Mouse (Mus musculus): Measurements from ENCODE around the gene Psors1c2. TPM values are rescaled to one million over a fixed set of nuclear protein-coding genes. Genes with fewer than 3 reads are reported as not detected.

Psors1c2 gene
- 0.73 and 1.1 TPM in 2 replicates for polyA plus RNA-seq (2015; fragmentation: Nextera tagmentation; extraction: Ambion mirVana)

DNA sequence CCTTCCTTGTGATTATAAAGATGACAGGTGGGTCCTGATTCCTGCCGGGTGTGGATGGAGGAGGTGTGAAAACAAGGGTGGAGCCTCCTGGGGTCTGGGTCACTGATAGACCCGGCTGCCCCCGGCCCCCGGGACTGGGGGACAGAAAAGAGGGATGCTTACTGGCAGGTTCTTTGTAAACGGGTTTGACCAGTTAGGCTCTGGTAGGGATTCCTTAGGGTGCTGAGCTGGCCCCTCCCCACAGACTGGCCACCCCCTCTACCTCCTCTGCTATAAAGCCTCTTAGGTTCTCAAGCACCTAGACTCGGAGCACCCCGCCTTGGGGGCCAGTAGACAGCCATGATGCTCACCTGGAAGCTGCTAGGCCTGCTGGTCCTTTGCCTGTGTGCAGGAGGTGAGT is at the start of gene Psors1c2:
Gene Psors1c2 (plus strand): TSS at position 301 of the 400 bp plus-strand sequence.
- 55% methylated on average over 7 of the region's 7 CpGs for WGBS
- no peak within 1 kb of the TSS for H3K27ac ChIP-seq
- peaks cover 5% of the 10 kb centered on the region; the same call in 1 of the 2 replicates for H3K4me1 ChIP-seq (replicated peaks)
- H3K27me3 ChIP-seq = no peaks in the 10 kb centered on the region
- H3K36me3 ChIP-seq = 0 out of 2 replicates have a peak, but pooled peaks cover 3% of the 10 kb centered on the region
- ATAC-seq = no peak
- H3K4me2 ChIP-seq (replicated peaks) = no peak within 1 kb of the TSS
- no peak within 1 kb of the TSS for H3K9ac ChIP-seq (replicated peaks)
- H3K4me3 ChIP-seq (replicated peaks) = no peak within 1 kb of the TSS
- H3K9me3 ChIP-seq = no peaks in the 10 kb centered on the region

DNA sequence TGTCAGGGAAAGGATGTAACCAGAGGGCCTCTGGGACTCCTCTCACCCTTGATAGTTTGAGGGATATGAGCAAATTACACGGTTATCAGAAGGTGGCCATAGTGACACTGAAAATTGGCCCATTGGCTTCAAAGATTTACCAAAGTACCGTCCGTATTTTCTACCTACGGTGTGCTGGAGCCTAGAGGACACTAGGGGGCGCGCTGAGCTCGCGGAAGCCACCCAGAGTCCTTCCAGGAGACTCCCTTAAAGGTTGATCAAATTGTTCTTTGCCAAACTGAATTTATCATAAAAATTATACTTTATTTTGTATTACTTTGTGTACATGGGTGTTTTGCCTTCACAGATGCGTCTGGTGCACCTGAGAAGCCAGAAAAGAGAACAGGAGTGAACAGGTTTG is 48.9 kb upstream of the Psors1c2 start:
- ATAC-seq = no peak
- H3K4me1 ChIP-seq (replicated peaks) = no peaks in the 10 kb centered on the region
- H3K4me3 ChIP-seq (replicated peaks) = no peak overlapping the region
- H3K9ac ChIP-seq (replicated peaks) = no peak overlapping the region
- H3K9me3 ChIP-seq = no peaks in the 10 kb centered on the region
- H3K27ac ChIP-seq = no peak overlapping the region
- H3K4me2 ChIP-seq (replicated peaks) = no peak overlapping the region
- H3K27me3 ChIP-seq = 0 out of 2 replicates have a peak, but pooled peaks cover 2% of the 10 kb centered on the region
- no peaks in the 10 kb centered on the region for H3K36me3 ChIP-seq
- WGBS = 0% methylated on average over 9 of the region's 9 CpGs

DNA sequence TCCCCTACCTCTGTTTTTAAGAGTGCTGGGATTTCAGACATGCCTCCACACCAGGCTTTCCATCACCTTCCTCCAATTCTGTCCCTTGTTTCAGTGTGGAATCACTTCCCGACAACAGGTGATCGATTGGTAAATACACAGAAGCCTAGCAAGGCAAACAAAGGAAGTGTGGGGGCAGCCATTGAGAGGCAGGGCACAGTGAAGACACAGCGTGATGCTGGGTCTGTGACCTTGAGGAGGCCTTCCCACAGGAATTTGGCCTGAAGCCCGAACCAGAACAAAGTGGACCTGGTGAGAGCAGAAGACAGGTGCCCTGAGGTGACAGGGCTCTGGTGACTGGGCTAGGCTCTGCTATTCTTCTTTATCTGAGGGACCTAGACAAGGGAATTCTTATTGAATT is 47.3 kb upstream of the Psors1c2 start:
- H3K4me3 ChIP-seq (replicated peaks) = no peak overlapping the region
- H3K27me3 ChIP-seq = 0 out of 2 replicates have a peak, but pooled peaks cover 2% of the 10 kb centered on the region
- H3K9ac ChIP-seq (replicated peaks) = no peak overlapping the region
- no peak overlapping the region for H3K4me2 ChIP-seq (replicated peaks)
- no peaks in the 10 kb centered on the region for H3K36me3 ChIP-seq
- peaks cover 5% of the 10 kb centered on the region; the same call in 1 of the 2 replicates for H3K4me1 ChIP-seq (replicated peaks)
- 39% methylated on average over 4 of the region's 4 CpGs for WGBS
- H3K9me3 ChIP-seq = no peaks in the 10 kb centered on the region
- ATAC-seq = no peak
- H3K27ac ChIP-seq = no peak overlapping the region

DNA sequence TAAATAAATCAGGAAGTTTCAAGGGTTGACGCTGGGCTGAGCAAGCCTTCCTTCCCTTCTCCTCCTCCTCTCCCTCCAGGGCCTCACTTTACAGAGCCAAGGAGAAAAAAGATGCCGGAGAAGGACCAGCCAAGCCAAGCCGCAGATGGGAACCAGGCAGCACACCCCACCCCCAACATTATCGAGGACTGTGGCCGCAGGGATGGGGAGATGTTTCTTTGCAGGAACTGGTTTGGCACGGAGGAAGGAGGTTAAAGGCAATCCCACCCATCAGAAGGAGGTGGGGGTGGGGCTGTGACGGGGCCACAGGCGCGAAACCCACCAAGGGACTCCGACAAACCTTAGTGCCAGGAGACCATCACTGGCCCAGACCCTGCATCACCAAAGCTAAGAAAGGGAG is 46.3 kb upstream of the Psors1c2 start:
- WGBS = 78% methylated on average over 10 of the region's 10 CpGs
- no peak for ATAC-seq
- H3K9ac ChIP-seq (replicated peaks) = no peak overlapping the region

DNA sequence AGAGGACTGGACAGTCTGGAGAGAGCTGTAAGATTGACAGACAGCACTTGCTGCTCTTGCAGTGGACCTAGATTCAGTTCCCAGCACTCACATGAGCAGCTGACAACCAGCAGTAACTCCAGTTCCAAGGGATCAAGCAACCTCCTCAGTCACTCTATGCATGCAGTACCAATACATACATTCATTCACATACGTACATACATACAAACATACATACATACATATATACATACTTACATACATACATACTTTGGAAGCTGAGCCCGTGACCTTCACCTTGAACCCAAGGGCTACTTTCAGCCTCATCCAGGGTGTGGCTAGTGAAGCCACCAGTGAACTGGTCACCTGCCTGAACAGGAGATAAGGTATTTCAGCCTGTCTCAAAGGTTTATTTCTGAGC is 45.0 kb upstream of the Psors1c2 start:
- Histone ChIP-seq H3K4me3 (replicated peaks) (no peak overlapping the region), H3K4me2 (replicated peaks) (no peak overlapping the region), H3K9me3 (no peaks in the 10 kb centered on the region), H3K4me1 (replicated peaks) (peaks cover 5% of the 10 kb centered on the region; the same call in 1 of the 2 replicates), H3K9ac (replicated peaks) (no peak overlapping the region), H3K27me3 (0 out of 2 replicates have a peak, but pooled peaks cover 2% of the 10 kb centered on the region), H3K36me3 (no peaks in the 10 kb centered on the region), H3K27ac (no peak overlapping the region)
- WGBS = 93% methylated on average over 2 of the region's 2 CpGs
- no peak for ATAC-seq

More for the DNA sequence above, 46.3 kb upstream of the Psors1c2 start:
- 0 out of 2 replicates have a peak, but pooled peaks cover 2% of the 10 kb centered on the region for H3K27me3 ChIP-seq
- peaks cover 5% of the 10 kb centered on the region; the same call in 1 of the 2 replicates for H3K4me1 ChIP-seq (replicated peaks)
- H3K4me2 ChIP-seq (replicated peaks) = no peak overlapping the region
- H3K9me3 ChIP-seq = no peaks in the 10 kb centered on the region
- H3K36me3 ChIP-seq = no peaks in the 10 kb centered on the region
- H3K4me3 ChIP-seq (replicated peaks) = no peak overlapping the region
- no peak overlapping the region for H3K27ac ChIP-seq

DNA sequence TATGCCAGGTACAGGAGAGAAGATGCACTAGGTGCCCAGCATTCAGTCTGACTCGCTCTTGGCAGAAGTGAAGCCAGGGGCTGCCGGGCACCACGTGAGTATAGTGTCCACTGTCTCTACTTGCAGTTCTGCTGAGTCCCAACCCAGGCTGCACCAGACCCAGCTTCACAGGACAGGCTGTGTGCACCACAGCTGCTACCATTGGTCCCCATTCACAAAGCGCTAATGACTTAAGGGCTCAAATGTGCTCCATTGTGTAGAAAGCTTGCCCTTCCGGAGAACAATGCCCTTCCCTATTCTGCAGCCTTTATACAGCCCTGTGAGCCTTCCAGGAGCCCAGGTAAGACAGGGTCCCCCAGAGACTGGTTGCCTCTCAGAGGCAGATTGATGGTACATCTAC is 42.7 kb upstream of the Psors1c2 start:
- WGBS = 55% methylated on average over 5 of the region's 5 CpGs
- Histone ChIP-seq H3K9ac (replicated peaks) (no peak overlapping the region), H3K36me3 (no peaks in the 10 kb centered on the region), H3K4me3 (replicated peaks) (no peak overlapping the region), H3K27me3 (no peaks in the 10 kb centered on the region), H3K4me1 (replicated peaks) (peaks cover 5% of the 10 kb centered on the region; the same call in 1 of the 2 replicates), H3K27ac (no peak overlapping the region), H3K4me2 (replicated peaks) (no peak overlapping the region), H3K9me3 (no peaks in the 10 kb centered on the region)
- ATAC-seq = no peak

DNA sequence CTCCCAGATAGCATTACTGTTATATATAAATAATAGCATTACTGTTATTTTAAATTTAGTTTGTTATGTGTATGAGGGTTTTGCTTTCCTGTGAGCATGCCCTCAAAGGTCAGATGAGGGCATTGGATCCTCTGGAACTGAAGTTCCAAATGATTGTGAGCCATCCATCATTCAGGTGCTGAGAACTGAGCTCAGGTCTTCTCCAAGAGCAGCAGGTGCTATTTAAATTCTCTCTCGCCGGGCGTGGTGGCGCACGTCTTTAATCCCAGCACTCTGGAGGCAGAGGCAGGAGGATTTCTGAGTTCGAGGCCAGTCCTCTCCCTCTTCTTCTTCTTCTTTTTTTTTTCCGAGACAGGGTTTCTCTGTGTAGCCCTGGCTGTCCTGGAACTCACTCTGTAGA is 35.9 kb upstream of the Psors1c2 start:
- H3K27ac ChIP-seq = no peak overlapping the region
- no peaks in the 10 kb centered on the region; the same call in 1 of the 2 replicates for H3K4me1 ChIP-seq (replicated peaks)
- H3K9me3 ChIP-seq = no peaks in the 10 kb centered on the region
- no peak overlapping the region for H3K4me3 ChIP-seq (replicated peaks)
- H3K36me3 ChIP-seq = no peaks in the 10 kb centered on the region
- WGBS = 94% methylated on average over 7 of the region's 7 CpGs
- H3K9ac ChIP-seq (replicated peaks) = no peak overlapping the region
- no peak overlapping the region for H3K4me2 ChIP-seq (replicated peaks)
- no peak for ATAC-seq
- H3K27me3 ChIP-seq = no peaks in the 10 kb centered on the region

DNA sequence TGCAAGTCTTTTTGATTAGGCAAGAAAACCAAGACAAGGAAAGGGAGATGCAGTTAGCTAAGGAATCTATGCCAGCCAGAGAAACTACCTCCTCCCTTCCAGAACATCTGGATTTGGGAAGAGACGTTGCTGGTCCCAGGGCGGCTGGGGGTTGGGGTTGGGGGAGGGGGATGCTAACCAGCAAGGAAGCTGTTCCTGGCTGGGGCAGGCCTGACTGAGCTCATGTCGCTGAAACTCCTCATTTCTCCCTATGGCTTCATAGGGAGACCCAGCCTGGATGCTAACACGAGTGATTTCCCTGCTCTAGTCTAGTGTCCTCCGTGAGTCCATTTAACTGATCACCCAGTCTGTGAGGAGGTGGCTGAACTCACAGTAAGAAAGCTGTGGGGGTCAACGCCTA is 30.8 kb upstream of the Psors1c2 start:
- WGBS = 3% methylated on average over 6 of the region's 6 CpGs
- H3K9me3 ChIP-seq = no peaks in the 10 kb centered on the region

DNA sequence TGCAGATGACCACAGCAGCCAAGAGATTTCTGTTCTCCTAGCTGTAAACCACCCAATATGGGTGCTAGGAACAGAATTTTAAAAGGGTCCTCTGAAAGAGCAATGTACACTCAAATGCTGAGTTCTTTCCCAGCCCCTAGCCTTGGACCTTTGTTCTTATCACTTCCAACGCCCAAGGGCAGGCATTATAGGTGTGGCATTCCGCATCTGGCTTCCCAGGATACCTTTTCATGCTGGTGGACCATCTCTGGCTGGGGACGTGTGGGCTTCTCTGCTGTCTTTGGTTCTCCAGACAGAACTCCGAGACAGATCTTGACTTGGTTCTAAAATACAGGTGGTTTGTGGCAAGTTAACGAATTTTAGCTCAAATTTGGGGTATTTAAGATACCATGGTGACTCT is 30.2 kb upstream of the Psors1c2 start:
- 44% methylated on average over 5 of the region's 5 CpGs for WGBS
- no peak for ATAC-seq
- H3K36me3 ChIP-seq = no peaks in the 10 kb centered on the region
- H3K27ac ChIP-seq = no peak overlapping the region
- peaks cover 47% of the 10 kb centered on the region for H3K27me3 ChIP-seq
- H3K4me3 ChIP-seq (replicated peaks) = no peak overlapping the region
- H3K9ac ChIP-seq (replicated peaks) = no peak overlapping the region
- H3K4me1 ChIP-seq (replicated peaks) = peaks cover 11% of the 10 kb centered on the region; the same call in 1 of the 2 replicates
- H3K9me3 ChIP-seq = no peaks in the 10 kb centered on the region
- H3K4me2 ChIP-seq (replicated peaks) = no peak overlapping the region

More for the DNA sequence above, 30.8 kb upstream of the Psors1c2 start:
- Histone ChIP-seq H3K4me2 (replicated peaks) (no peak overlapping the region), H3K27ac (no peak overlapping the region), H3K4me1 (replicated peaks) (peaks cover 9% of the 10 kb centered on the region; the same call in 1 of the 2 replicates), H3K36me3 (no peaks in the 10 kb centered on the region), H3K9ac (replicated peaks) (no peak overlapping the region), H3K4me3 (replicated peaks) (no peak overlapping the region), H3K27me3 (peaks cover 41% of the 10 kb centered on the region)
- ATAC-seq = no peak

DNA sequence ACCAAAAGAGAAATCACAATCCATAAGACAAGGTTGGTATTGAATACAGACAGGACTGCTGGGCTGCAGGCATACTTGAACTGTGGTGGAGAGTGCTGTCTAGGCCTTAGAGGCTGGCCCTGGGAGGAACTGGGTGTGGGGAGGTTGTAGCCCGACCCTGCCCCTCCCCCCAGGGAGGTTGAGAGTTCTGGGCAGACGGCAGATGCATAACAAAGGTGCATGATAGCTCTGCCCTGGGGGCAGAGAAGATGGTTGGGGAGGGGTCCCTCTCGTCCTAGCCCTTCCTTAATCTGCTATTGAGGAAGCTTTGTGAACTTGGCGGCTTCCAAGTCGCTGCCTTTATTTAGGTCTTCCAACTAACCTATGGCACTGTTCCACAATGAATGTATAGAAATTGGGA is 29.2 kb upstream of the Psors1c2 start:
- no peak overlapping the region for H3K4me2 ChIP-seq (replicated peaks)
- ATAC-seq = no peak
- no peaks in the 10 kb centered on the region for H3K36me3 ChIP-seq
- H3K9me3 ChIP-seq = no peaks in the 10 kb centered on the region
- 11% methylated on average over 5 of the region's 5 CpGs for WGBS
- H3K9ac ChIP-seq (replicated peaks) = no peak overlapping the region
- H3K4me1 ChIP-seq (replicated peaks) = peaks cover 11% of the 10 kb centered on the region; the same call in 1 of the 2 replicates
- H3K27ac ChIP-seq = no peak overlapping the region
- H3K4me3 ChIP-seq (replicated peaks) = no peak overlapping the region
- peaks cover 55% of the 10 kb centered on the region for H3K27me3 ChIP-seq

DNA sequence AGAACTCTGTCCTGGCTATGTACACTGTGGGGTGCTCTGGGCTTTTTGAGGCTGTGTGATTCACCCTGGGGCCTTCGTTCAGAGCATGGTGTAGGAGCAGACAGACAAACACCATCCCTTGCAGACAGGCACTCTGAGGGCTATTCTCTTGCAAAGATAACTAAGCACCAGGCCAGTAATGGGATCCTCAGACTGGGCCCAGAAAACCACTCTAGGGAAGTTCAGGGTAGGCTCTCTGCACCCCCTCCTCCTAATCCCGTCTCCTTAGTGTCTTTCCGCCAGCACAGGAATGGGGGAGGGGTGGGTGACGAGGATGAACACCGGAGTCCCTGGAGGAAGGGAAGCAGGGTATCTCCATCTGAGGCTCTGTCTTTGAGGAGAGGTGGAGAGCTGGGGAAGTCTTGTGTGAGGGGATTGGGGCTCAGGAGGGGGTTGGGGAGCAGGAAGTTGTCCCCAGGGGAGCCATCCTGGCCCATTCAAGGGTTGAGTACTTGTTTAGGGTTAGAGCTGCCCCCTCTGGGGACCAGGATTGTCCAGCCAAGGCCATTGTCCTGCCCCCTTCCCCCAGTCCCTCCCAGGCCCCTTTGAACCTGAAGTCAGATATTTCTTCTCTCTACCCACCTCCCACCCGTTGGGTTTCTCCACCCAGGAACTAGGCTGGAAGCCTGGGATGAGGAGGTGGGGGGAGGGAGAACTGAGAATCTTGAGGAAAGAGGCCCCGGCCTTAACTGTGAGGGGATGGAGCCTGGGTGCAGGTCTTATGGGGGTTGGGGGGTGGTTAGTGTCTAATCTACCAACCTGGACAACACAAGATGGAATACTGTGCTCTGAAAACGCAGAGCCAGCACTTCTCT is 28.1 kb upstream of the Psors1c2 start:
- no peak overlapping the region for H3K4me3 ChIP-seq (replicated peaks)
- H3K9me3 ChIP-seq = no peaks in the 10 kb centered on the region
- peaks cover 14% of the 10 kb centered on the region; the same call in 1 of the 2 replicates for H3K4me1 ChIP-seq (replicated peaks)
- H3K36me3 ChIP-seq = no peaks in the 10 kb centered on the region
- no peak for ATAC-seq
- no peak overlapping the region for H3K27ac ChIP-seq
- no peak overlapping the region for H3K4me2 ChIP-seq (replicated peaks)
- peaks cover 61% of the 10 kb centered on the region for H3K27me3 ChIP-seq
- H3K9ac ChIP-seq (replicated peaks) = no peak overlapping the region
- 5% methylated on average over 8 of the region's 8 CpGs for WGBS

DNA sequence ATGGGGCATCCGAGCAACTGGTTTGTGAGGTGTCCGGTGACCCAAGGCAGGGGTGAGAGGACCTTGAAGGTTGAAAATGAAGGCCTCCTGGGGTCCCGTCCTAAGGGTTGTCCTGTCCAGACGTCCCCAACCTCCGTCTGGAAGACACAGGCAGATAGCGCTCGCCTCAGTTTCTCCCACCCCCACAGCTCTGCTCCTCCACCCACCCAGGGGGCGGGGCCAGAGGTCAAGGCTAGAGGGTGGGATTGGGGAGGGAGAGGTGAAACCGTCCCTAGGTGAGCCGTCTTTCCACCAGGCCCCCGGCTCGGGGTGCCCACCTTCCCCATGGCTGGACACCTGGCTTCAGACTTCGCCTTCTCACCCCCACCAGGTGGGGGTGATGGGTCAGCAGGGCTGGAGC is 27.2 kb upstream of the Psors1c2 start, which contains the start of gene Pou5f1:
Gene Pou5f1 (plus strand): TSS at position 243 of the 400 bp plus-strand sequence.
- Histone ChIP-seq H3K36me3 (no peaks in the 10 kb centered on the region), H3K27ac (no peak within 1 kb of the TSS), H3K4me2 (replicated peaks) (no peak within 1 kb of the TSS), H3K27me3 (peaks cover 61% of the 10 kb centered on the region), H3K4me1 (replicated peaks) (peaks cover 14% of the 10 kb centered on the region; the same call in 1 of the 2 replicates), H3K9ac (replicated peaks) (no peak within 1 kb of the TSS), H3K4me3 (replicated peaks) (no peak within 1 kb of the TSS), H3K9me3 (no peaks in the 10 kb centered on the region)
- WGBS = 25% methylated on average over 13 of the region's 13 CpGs
- ATAC-seq = no peak

Measured in midbrain, embryonic 13.5 days (tissue).